Mouse (Mus musculus) retina, embryonic 14.5 days (tissue): ENCODE measurements around the gene Olfr1020.

Experiments
- DNase-seq: peaks from one replicate; pipeline ENCODE4 v3.0.0-alpha.2; 2015; ENCODE audit warnings: low spot score

Gene Olfr1020

DNA sequence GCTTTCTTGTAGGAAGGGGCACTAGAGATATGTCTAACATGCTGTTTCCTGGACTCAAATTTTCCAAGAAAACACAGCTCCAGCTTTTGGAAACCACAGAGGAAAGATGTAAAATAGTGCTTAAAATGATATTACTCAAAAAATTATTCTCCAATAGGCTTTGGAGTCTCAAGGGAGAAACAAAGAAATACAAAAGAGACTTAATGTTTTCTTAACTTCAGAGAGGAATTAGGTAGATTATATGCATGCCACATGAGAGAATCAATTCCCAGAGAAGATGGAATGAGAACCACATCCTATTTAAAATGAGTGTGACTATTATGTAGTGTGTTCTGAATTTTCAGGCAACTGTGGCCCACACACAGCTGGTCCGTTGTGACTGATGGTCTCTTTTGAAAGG is at the start of gene Olfr1020:
Gene Olfr1020 (plus strand): TSS at position 301 of the 400 bp plus-strand sequence.
- no peak for DNase-seq

DNA sequence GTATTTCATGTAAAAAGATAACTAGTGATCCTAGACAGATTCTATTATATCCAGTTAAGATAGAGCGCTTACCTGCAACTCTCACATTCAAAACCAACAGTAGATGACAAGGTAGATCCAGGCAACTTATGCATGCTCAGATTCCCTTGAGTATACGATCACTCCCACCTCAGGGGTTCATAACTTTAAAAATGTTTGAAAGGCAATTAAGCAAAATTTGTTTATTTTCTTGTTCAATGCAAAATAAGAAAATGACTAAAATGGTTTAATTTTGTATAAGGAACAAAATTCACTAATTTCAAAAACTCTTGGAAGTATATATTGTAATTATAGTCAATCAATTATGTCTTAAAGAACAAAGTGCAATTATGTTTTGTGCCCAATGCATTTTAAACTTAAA is 44.4 kb upstream of the Olfr1020 start, which contains the start of gene Olfr1016:
Gene Olfr1016 (minus strand): TSS at position 101 of the 400 bp plus-strand sequence.
- DNase-seq = no peak

DNA sequence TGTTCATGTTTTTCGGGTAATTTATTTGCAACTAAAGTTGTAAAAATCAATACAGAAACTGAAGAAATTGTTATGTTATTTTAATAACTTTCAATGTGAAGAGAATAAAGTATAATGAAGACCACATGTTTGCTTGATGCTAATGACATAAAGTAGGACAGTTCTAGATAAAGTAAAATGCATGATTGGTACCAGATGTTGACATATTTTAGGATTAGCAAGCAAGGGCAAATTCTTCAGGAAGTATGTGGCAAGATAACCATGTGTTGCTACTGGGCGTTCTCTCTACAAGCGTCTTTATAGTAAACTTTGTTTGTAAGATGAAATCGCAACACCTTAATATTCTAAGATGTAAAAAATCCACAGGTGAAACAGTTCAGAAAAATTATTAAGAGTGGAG is 42.3 kb upstream of the Olfr1020 start:
- no peak for DNase-seq

DNA sequence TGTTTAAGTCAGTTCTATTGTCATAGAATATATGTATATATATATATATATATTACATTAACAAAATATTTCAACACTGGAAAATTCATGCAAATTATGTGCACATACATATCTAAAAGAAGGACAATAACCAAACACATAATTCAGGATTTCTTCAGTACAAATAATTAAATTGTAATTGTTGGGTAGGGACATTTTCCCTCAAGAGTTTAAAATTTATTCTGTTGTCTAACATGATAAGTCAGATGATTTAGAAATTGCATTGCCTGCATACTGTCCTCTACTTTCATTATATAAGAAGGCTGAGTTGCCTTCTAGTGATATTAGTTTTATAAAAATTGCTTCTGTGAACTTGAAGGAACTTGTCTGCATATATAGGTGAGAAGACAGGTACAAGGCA is 28.7 kb upstream of the Olfr1020 start, which contains the start of gene Olfr1018:
Gene Olfr1018 (plus strand): TSS at position 301 of the 400 bp plus-strand sequence.
- DNase-seq = no peak

DNA sequence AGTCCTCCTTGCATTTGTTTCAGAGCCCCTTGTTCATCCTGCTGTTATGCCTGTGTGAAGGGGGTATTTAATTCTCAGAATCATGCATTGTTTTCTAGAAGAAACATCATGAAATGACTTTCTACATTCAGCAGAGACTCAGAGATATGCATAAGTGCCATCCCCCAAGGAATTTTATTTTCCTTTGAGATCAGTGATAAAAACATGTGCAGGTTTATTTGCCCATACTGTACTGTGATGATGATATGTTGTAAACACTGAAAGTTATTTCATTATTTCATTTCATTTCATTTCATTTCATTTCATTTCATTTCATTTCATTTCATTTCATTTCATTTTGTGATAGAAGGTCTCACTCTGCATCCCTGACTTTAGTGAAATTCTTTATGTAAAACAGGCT is 1.4 kb upstream of the Olfr1020 start, which contains the start of gene Olfr1019:
Gene Olfr1019 (minus strand): TSS at position 101 of the 400 bp plus-strand sequence.
- DNase-seq = no peak

DNA sequence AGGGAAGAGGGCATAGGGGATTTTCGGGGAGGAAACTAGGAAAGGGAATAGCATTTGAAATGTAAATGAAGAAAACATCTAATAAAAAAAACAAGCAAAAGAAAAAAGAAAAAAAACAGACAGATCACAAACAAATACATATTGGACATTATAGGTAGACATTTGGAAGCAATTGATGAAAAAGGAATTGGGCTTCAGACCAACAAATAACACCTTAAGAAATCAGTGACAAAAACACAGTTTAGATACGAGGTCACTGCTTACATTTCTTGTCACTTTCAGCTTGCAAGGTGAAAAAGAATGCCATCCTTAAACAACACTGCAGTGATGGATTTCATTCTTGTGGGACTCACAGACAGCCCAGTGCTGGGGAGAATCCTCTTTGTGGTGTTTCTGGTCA is 21.5 kb downstream of the Olfr1020 start, which contains the start of gene Olfr1022:
Gene Olfr1022 (plus strand): TSS at position 301 of the 400 bp plus-strand sequence.
- no peak for DNase-seq

DNA sequence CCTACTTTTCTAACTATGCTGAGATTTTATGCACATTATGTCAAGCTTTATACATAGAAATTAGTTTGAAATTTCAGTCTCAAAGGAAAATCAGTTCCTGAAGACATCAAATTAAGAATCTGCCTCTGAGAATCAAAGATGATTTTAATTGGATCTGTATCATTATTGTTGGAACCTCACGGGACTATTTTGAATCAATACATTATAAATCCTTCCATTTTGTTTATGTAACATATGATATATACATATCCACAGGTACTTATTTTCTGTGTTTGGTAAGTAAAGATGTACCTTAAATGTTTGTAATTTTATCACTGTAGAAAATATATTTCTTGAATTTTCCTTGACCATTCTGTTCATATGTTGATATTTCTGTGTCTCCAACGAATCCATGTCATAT is 38.5 kb downstream of the Olfr1020 start, which contains the start of gene Olfr1023:
Gene Olfr1023 (plus strand): TSS at position 301 of the 400 bp plus-strand sequence.
- DNase-seq = no peak
